Mouse (Mus musculus): ENCODE measurements around the gene Lsg1. TPM values are rescaled to one million over a fixed set of nuclear protein-coding genes. Genes with fewer than 3 reads are reported as not detected.

Gene Lsg1
- polyA plus RNA-seq, 1 experiment, result 13.0 TPM

- no peak for TF ChIP-seq GATA1 (IDR thresholded peaks at IDR 0.05; ENCODE audit: low read length)
Observed at GRCm38 (mm10) chr16:30604061-30604806, 16.8 kb upstream of the Lsg1 start.

GRCm38 (mm10) chr16:30603531-30603842, 16.1 kb upstream of the Lsg1 start:
- no peak for TF ChIP-seq GATA1 (IDR thresholded peaks at IDR 0.05; ENCODE audit: low read length)

GRCm38 (mm10) chr16:30602684-30603530, 15.5 kb upstream of the Lsg1 start:
- TF ChIP-seq GATA1 (IDR thresholded peaks at IDR 0.05; ENCODE audit: low read length), result no peak

GRCm38 (mm10) chr16:30601946-30602345, 14.6 kb upstream of the Lsg1 start:
- TF ChIP-seq GATA1 (IDR thresholded peaks at IDR 0.05; ENCODE audit: low read length), result no peak

- no peak for TF ChIP-seq GATA1 (IDR thresholded peaks at IDR 0.05; ENCODE audit: low read length)
Observed at GRCm38 (mm10) chr16:30601046-30601832, 13.8 kb upstream of the Lsg1 start.

- no peak for TF ChIP-seq GATA1 (IDR thresholded peaks at IDR 0.05; ENCODE audit: low read length)
Observed at GRCm38 (mm10) chr16:30600431-30601045, 13.1 kb upstream of the Lsg1 start.

DNA sequence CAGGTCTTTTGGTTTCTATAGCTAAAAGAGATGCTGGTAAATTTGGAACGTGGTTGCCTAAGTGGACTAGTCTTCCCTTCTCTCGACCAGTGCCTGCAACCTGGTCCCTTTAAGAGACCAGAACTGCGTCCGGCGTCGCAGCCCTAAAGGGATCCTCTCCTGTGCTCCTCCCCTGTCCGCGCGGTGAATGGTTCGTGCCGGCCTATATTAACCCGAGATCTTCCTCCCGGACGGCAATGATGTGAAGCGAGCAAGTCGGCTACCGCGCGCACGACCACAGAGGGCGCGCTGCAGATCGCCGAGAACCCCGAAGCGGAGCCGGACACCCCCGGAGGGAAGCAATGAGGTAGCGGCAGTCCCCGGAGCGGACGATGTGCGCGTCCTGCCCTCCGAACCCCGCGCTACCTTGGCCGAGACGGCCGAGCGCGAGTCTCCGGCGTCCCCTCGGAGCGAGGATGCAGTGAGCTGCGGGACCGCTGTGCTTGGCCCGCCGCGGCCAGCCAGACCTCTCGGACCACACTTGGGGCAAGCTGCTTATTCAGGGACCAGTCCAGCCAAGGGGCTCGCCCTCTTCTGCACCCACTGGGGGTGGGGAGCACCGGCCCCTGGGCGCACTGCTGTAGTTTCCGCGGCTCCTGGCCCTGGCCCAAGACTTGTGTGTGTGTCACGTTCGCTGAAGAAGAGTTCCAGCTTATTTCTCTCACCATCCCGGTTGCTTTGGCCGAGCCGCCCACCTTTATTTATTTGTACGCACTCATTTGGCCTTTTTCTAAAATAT, 12.3 kb upstream of the Lsg1 start, which contains the start of gene Fam43a:
Fam43a (plus strand) TSS at position 233 of the 778 bp plus-strand sequence.
- TF ChIP-seq GATA1 (IDR thresholded peaks at IDR 0.05; ENCODE audit: low read length), result no peak

DNA sequence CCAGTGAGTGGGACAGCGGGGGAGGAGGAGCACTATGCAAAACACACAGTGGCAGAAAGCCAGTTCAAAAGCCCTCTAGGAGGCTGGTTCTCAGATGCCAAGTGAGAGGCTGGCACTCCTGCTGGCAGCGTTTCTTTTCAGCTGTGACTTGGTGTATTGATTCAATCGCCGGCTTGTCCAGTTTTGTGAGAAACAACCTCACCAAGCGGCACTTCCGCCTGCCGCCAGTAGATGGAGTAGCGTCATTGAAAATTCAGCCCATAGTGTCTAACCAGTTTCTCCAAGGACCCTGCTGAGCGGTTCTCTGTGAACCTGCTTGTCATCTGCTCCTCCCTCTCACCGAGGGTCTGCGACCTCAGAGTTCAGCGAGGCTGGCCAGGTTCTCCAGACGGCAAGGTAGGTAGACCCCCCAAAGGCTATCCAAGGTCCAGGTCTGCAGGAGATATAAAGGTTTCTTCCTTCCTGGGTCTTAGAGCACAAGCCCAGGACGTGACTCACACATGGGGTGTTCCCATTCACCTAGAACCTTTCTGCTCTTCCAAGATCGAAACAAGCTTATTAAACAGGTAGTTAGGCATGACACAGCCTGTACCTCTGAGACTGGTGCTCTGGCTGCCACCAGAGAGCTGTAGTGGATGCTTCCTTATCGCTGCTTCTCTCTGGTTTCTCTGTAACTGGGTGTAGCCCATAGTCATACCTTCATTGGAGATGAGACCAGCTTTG, 9.7 kb upstream of the Lsg1 start:
- no peak for TF ChIP-seq GATA1 (IDR thresholded peaks at IDR 0.05; ENCODE audit: low read length)

DNA sequence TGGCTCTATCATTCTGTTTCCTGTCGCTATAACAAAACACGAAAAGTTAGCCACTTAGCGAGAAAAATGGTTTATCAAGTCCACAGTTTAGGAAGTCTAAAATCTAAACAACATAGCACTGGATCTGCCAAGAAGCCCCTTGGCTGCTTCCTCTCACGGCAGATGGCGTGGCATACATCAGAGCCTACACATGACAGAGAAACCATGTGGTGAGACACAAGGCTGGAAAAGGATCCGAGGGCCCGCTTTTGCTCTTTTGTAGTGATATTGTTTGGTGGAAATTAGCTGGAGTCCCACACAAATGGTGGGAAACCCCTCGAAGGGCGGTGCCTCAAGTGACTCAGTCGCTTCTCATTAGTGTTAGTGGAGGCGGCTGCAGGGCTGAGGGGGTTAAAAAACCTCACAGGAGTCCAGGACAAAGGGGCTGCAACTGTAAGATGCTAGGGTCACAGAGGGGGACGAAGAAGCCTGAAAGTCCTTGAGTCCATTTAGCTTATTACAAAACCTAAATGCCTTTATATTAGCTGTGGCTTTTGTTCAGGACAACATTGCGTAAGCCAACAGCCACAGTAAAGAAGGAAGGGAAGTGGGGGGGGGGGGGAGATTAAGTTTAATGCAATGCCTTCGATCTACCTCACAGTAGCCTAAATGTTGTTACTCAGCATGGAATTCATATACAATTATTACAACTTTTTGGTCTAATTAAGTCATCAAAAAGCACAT, 8.6 kb upstream of the Lsg1 start:
- no peak for TF ChIP-seq GATA1 (IDR thresholded peaks at IDR 0.05; ENCODE audit: low read length)

DNA sequence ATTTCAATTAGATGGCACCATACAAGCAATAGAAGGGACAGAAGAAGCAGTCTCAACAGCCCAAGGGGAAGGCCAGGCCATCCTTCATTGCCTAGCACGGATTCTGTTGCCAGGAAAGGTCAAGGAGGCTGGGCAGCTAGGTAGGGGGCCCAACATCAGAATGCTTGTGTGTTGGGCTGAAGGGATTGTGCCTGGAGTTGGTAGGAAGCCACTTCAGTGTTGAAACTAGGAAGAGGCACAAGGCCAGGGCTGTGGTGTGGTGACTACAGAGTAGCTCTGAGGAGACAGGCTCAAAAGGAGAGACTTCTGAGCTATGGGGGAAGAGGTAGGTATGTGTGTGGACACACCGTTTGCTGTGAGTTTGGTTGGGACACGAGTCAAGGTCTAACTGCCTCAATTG, 8.0 kb upstream of the Lsg1 start:
- no peak for TF ChIP-seq GATA1 (IDR thresholded peaks at IDR 0.05; ENCODE audit: low read length)

DNA sequence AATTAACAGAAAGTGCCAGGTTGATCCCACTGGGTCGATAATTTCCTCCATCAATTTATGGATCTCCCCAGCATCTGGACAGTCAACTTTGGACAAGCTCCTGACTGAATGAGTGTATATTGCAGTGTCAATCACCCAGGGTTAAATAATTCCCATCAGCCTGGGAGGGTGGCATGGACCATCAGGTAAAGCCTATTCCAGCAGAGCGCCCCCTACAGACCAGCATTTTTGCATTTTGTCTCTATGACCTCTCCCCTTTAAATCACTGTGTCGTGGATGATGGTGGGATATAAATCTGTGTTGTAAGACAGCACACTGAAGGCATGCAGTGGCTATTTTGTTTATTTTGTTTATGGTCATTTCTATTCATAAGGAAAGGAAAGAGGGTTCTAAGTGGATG, 4.6 kb upstream of the Lsg1 start:
- no peak for TF ChIP-seq GATA1 (IDR thresholded peaks at IDR 0.05; ENCODE audit: low read length)

GRCm38 (mm10) chr16:30590264-30591209, 3.1 kb upstream of the Lsg1 start:
- no peak for TF ChIP-seq GATA1 (IDR thresholded peaks at IDR 0.05; ENCODE audit: low read length)

Measured in G1E-ER4 (cell line).